Mouse (Mus musculus) kidney, postnatal 4 days (tissue): Measurements from ENCODE around the gene Il23a.
A peak's percentile ranks its signal among the peaks of the same experiment; 100 is the strongest.
"Not testable (repeated sequence)": the region's sequence is repeated elsewhere in the genome, so short reads cannot be mapped to it uniquely, and the experiment has no call there.

Source experiments
- DNase-seq, 2 experiments: peaks; one replicate each; pipeline ENCODE4 v3.0.0; 2021; ENCODE audit warnings: mixed read lengths in 2 of 2

The Il23a gene

GRCm38 (mm10) chr10:128298702-128299171, at the start of gene Il23a:
TSS of gene Il23a (minus strand) at chr10:128298752.
- no peak for DNase-seq

- no peak for DNase-seq
Observed at GRCm38 (mm10) chr10:128347541-128347940, 49.0 kb upstream of the Il23a start.

DNA sequence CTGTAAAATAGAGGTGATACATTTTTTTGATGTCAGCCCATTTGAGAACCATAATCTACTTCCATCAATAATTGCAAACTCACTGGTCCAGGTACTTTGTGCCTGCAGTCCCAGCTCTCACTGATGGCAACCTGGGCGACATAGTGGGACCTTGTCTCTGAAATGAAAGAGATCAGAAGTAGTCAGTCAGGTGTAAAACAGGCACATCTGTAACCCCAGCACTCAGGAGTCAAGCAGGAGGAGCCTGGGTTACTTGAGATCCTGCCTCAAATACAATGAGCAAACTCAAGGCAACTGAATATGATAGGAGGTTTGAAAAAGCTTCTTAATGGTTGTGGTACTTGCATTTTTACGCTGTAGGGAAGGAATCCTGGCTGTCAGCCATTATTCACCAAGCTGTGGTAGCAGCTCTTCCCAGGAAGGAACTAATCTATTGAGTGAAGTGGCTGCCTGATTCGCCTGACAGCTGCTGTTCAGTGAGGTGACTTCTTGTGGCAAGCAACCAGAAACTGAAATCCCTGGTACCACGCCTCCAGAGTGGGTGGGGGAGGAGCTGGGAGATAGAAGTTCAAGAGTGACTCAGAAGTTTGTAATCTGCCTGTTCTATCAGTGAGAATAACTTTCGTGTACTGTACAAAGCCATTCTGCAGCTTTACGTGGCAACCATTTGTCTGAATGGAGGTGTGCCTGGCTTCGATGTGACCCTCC, 46.2 kb upstream of the Il23a start:
- peak; percentile 71 to 78 for DNase-seq

GRCm38 (mm10) chr10:128343436-128343835, 44.9 kb upstream of the Il23a start:
- DNase-seq, result no peak

- no peak for DNase-seq
Observed at GRCm38 (mm10) chr10:128340257-128340656, 41.7 kb upstream of the Il23a start.

GRCm38 (mm10) chr10:128338948-128339347, 40.4 kb upstream of the Il23a start:
- no peak for DNase-seq

DNA sequence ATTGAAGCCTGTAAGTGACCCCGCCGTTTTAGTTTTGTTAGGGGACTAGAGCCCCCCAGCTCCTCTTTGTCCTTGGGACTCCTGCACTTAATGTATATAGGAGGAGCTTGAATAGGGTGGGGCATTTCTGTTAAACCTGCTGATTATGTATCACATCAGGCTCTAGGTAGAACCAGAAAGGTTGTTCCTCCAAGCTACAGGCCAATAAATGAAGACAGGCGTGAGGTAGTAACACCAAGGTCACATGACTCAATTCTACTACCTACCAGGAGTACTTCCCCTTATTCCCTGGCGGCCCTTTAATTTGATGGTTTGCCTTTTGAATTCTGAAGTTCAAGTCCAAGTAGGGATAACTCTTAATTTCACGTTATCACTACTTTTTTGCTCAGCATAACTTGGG, 39.9 kb upstream of the Il23a start:
- no peak for DNase-seq

DNA sequence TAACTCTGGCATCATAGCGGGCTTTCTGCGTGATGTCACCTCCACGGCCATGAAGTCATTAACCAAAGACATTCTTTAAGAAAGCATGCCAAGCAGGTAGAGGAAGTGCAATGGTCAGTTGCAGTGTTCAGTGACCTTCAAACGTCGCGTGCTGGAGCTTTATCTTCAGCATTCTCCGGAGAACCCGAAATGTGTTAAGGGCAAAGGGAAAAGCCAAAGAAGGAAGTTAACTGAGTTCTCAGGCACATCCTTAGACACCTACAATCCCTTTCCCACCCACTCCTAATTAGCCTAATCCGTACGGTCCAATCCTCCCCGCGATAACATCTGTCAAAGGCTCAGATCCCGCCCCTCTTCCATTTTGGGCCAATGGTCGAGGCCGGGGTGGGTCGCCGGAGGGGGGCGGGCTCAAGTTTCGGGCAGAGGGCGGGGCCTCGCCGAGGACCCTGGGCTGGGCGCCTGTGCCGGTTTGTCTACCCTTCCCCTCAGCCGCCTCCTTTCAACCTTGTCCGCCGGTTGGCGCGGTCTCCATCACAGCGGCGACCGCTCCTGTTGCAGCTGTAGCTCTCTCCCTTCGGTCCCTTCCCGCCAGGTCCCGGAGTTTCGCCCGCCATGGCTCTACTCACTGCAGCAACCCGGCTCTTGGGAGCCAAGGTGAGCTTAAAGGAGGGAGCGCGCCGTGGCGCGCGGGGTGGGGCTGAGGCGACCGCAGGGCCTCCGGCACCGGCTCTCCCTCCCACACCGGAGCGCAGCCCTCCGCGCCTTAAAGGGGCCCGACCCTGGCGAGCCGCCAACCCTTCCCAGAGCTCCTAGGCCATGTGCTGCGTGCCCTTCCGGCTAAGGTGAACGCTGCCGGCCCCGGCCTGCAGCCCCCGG, 39.0 kb upstream of the Il23a start, which contains the start of gene Cs:
Gene Cs, plus strand, starts transcription at position 429 of the 876 bp plus-strand sequence.
- DNase-seq, result peak; percentile 98 to 99

GRCm38 (mm10) chr10:128336597-128336996, 38.0 kb upstream of the Il23a start:
- DNase-seq, result no peak

- DNase-seq, result no peak
Observed at GRCm38 (mm10) chr10:128336195-128336594, 37.6 kb upstream of the Il23a start.

DNA sequence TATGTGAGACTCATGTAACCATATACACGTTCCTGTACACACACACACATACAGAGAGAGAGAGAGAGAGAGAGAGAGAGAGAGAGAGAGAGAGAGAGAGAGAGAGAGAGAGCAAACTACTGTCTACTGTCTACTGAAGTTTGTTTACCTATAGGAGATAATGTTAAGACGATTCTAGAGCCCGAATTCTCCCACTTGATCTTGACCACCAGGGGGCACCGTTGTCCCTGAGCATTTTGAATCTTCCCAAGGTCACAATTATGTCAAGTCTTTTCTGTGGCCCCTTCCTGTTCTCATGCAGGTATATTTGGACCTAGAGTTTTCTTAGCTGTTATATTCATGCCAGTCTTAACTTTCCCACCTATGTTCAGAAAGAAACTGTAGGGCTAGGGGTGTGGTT, 37.0 kb upstream of the Il23a start:
- DNase-seq, result peak; percentile 87 to 88

GRCm38 (mm10) chr10:128332358-128333249, 34.1 kb upstream of the Il23a start:
- not testable (repeated sequence) for DNase-seq

GRCm38 (mm10) chr10:128327610-128328009, 29.1 kb upstream of the Il23a start:
- DNase-seq, result no peak

GRCm38 (mm10) chr10:128326825-128327224, 28.3 kb upstream of the Il23a start:
- no peak for DNase-seq

DNA sequence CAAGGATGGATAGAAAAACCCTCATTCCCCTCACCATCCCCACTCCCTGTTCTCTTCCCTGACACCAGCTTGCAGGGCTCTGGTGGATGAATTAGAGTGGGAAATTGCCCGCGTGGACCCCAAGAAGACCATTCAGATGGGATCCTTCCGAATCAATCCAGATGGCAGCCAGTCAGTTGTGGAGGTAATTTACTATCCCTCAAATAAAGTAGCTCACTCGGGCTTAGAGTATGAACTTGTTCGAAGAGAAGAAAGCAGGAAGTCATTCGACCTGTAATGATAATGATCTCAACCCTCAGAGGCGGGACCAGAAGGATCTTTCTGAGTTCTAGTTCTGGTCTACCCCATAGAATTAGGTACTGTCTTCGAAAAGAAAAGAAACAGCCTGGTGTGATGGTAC, 25.0 kb upstream of the Il23a start:
- DNase-seq, result no peak

GRCm38 (mm10) chr10:128322141-128323108, 23.9 kb upstream of the Il23a start, which contains the start of gene Cnpy2:
TSS of gene Cnpy2 (plus strand) at chr10:128322459.
- DNase-seq, result peak; percentile 92 to 95

GRCm38 (mm10) chr10:128321641-128322040, 23.1 kb upstream of the Il23a start:
- peak in 1 of 2 experiments; percentile 22 for DNase-seq

GRCm38 (mm10) chr10:128315578-128315977, 17.0 kb upstream of the Il23a start:
- no peak for DNase-seq

- no peak for DNase-seq
Observed at GRCm38 (mm10) chr10:128310902-128311301, 12.3 kb upstream of the Il23a start.

GRCm38 (mm10) chr10:128310177-128310576, 11.6 kb upstream of the Il23a start:
- peak; percentile 61 to 74 for DNase-seq

DNA sequence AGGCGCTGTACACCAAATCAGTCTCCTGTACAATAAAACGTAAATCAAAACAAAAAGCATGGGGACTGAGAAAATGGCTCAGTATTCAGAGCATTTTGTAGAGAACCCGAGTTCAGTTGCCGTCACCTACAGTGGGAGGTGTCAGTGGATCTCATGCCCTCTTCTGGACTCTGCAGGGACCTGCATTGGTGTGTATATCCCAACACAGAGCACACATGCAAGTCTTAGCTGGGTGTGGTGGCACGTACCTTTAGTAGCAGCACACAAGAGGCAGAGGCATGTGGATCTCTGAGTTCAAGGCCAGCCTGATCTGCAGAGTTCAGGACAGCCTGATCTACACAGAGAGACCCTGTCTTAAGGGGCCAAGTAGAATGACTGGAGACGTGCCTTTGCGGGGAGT, 11.1 kb upstream of the Il23a start:
- no peak for DNase-seq
